Mouse (Mus musculus) midbrain, embryonic 14.5 days (tissue): Measurements from ENCODE around the gene 2410137M14Rik. TPM values are rescaled to one million over a fixed set of nuclear protein-coding genes. Genes with fewer than 3 reads are reported as not detected.
A peak's percentile ranks its signal among the peaks of the same experiment; 100 is the strongest.
"Not testable (repeated sequence)": the region's sequence is repeated elsewhere in the genome, so short reads cannot be mapped to it uniquely, and the experiment has no call there.

Experiments used
- ATAC-seq: fragments of 200-750 bp; cut with Nextera tagmentation; 2 replicates; pipeline ENCODE4 v1.8.0; 2017; ENCODE audit warnings: moderate number of reproducible peaks, moderate library complexity; ENCODE audit not compliant: low FRiP score, low TSS enrichment
- DNase-seq: peaks from one replicate; pipeline ENCODE4 v3.0.0-alpha.2; 2015
- H3K27ac ChIP-seq: fragments of 300-500 bp; sonication (generic); replicated peaks from 2 replicates; pipeline ENCODE4 v1.5.1; 2014; ENCODE audit warnings: mild to moderate bottlenecking, low read depth, low read length, moderate library complexity
- H3K27me3 ChIP-seq: fragments of 300-500 bp; sonication (generic); 2 replicates; pipeline ENCODE4 v1.6.1; 2014; ENCODE audit warnings: low read length, control low read depth, mixed read lengths; ENCODE audit not compliant: control insufficient read depth, insufficient read depth
- H3K36me3 ChIP-seq: fragments of 300-500 bp; sonication (generic); 2 replicates; pipeline ENCODE4 v1.6.1; 2014; ENCODE audit warnings: low read length, control low read depth; ENCODE audit not compliant: control insufficient read depth, insufficient read depth
- H3K4me1 ChIP-seq: fragments of 300-500 bp; sonication (generic); 2 replicates; pipeline ENCODE4 v1.6.1; 2014; ENCODE audit warnings: mild to moderate bottlenecking, antibody characterized with exemption, low read length, control low read depth; ENCODE audit not compliant: control insufficient read depth, insufficient read depth
- H3K4me2 ChIP-seq: fragments of 300-500 bp; sonication (generic); 2 replicates; pipeline ENCODE4 v1.6.1; 2014; ENCODE audit warnings: mild to moderate bottlenecking, low read length, moderate library complexity
- H3K4me3 ChIP-seq: fragments of 300-500 bp; sonication (generic); replicated peaks from 2 replicates; pipeline ENCODE4 v1.5.1; 2014; ENCODE audit warnings: low read depth, low read length
- H3K9ac ChIP-seq: fragments of 300-500 bp; sonication (generic); replicated peaks from 2 replicates; pipeline ENCODE4 v1.6.1; 2014; ENCODE audit warnings: mild to moderate bottlenecking, low read length, moderate library complexity
- H3K9me3 ChIP-seq: fragments of 300-500 bp; sonication (generic); 2 replicates; pipeline ENCODE4 v1.6.1; 2016; ENCODE audit warnings: low read length, control low read depth, mixed read lengths; ENCODE audit not compliant: control insufficient read depth
- WGBS: fragments of 180-500 bp; shearing (Covaris S2); extraction: QIAGEN DNeasy Blood & Tissue Kit; methylation state at CpG from one replicate; pipeline ENCODE4 v1.1.7; 2014; 5-methylcytosine and 5-hydroxymethylcytosine counted together
- polyA plus RNA-seq: library from polyadenylated mRNA; unstranded; fragments of >200 nt; fragmentation: Nextera tagmentation; extraction: Ambion mirVana; gene quantifications from 2 replicates; pipeline ENCODE4 v1.2.1, GENCODE M21; 2014

Gene 2410137M14Rik
- 0.32 and 0.76 TPM in 2 replicates for polyA plus RNA-seq

DNA sequence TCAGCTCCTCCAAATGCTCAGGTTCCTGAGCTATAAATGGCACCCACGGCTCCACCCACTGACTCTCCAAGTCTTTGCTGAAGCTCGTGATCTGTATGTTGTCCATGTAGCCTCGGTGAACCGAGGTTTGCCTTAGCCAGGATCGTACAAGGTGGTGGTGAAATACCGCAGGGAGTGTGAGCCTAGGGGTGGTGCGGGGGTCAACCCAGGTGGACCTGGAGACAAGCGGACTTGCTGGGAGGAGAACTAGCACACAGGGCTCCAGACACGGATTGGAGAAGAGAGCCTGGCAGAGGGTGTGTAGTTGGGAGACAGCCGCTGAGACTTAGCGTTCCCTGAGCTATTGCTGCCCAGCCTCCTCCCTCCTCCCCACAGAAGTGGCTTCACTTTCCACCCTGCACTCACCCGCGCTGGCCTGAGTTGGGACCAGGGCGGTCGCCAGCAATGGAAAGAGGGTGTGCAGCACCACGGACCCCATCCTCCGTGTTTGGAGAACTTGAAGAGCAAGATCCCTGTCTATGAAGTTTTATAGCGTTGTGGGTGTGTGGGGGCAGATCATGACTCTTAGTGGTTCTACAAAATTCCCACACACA lies at the start of gene 2410137M14Rik:
TSS of gene 2410137M14Rik (minus strand) at position 17 of the 593 bp plus-strand sequence.
- H3K4me1 ChIP-seq = no peaks in the 10 kb centered on the region
- no peak within 1 kb of the TSS for H3K27ac ChIP-seq
- H3K36me3 ChIP-seq = no peaks in the 10 kb centered on the region
- H3K9me3 ChIP-seq = no peaks in the 10 kb centered on the region
- no peak within 1 kb of the TSS for H3K4me3 ChIP-seq
- no peak within 1 kb of the TSS for H3K9ac ChIP-seq
- ATAC-seq = no peak
- H3K4me2 ChIP-seq = no peak within 1 kb of the TSS
- no peak for DNase-seq
- no peaks in the 10 kb centered on the region for H3K27me3 ChIP-seq
- 16% methylated on average over 18 of the region's 18 CpGs for WGBS

DNA sequence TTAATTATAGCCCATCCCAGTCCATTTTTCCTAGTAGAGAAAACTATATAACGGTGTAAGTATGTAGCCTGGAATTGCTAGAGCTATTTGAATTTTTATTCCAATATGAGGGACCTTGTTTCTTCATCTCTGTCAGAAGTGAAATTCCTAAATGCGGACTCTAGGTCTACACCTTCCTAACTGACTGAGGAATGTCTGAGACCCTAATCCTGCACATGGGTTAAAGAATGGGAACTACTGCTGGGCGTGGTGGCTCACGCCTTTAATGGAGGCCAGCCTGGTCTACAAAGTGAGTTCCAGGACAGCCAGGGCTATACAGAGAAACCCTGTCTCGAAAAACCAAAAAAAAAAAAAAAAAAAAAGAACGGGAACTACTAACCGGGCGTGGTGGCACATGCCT lies 48.1 kb upstream of the 2410137M14Rik start:
- WGBS = 65% methylated on average over 8 of the region's 8 CpGs
- no peaks in the 10 kb centered on the region for H3K27me3 ChIP-seq
- no peak for DNase-seq
- H3K9ac ChIP-seq = peak overlapping the region; percentile 61
- ATAC-seq = peak; percentile 6
- no peaks in the 10 kb centered on the region for H3K9me3 ChIP-seq
- H3K36me3 ChIP-seq = no peaks in the 10 kb centered on the region
- H3K4me1 ChIP-seq = 0 out of 2 replicates have a peak, but pooled peaks cover 4% of the 10 kb centered on the region
- peak overlapping the region; percentile 98 for H3K27ac ChIP-seq
- peak overlapping the region; percentile 39 for H3K4me3 ChIP-seq
- H3K4me2 ChIP-seq = peak overlapping the region; percentile 58

DNA sequence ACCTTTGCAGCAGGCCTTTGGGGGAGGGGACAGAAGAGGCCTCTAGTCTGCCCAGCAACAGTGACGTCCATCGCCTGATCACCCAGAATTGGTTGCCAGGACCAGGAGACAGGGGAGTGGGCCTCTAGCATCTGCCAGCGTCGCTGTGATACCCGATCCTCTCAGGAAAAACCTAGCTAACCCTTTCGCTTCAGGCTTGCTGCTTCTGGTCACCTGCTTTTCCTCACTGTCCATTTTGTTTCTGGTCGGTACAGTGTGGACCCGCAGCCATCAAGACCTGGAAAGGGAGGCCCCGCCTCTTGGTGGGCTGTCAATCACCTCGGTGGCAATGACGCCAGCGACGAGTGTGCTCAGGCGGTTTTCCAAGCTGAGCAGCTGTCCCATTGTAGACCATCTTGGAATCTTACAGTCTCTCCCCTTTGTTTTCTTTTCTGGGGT lies 47.7 kb upstream of the 2410137M14Rik start:
- Histone ChIP-seq H3K4me1 (0 out of 2 replicates have a peak, but pooled peaks cover 4% of the 10 kb centered on the region), H3K9me3 (no peaks in the 10 kb centered on the region), H3K9ac (peak overlapping the region; percentile 61), H3K27me3 (no peaks in the 10 kb centered on the region), H3K4me3 (peak overlapping the region; percentile 39), H3K27ac (peak overlapping the region; percentile 98), H3K4me2 (peak overlapping the region; percentile 58), H3K36me3 (no peaks in the 10 kb centered on the region)
- DNase-seq = peak; percentile 99
- 0% methylated on average over 14 of the region's 14 CpGs for WGBS
- ATAC-seq = peak; percentile 98

GRCm38 (mm10) chr17:37028212-37028611 lies 47.2 kb upstream of the 2410137M14Rik start:
- WGBS = 2% methylated on average over 10 of the region's 10 CpGs
- peak; percentile 24; the same call in 1 of the 2 replicates for ATAC-seq
- H3K4me3 ChIP-seq = peak overlapping the region; percentile 39
- H3K4me1 ChIP-seq = 0 out of 2 replicates have a peak, but pooled peaks cover 4% of the 10 kb centered on the region
- peak overlapping the region; percentile 58 for H3K4me2 ChIP-seq
- peak overlapping the region; percentile 98 for H3K27ac ChIP-seq
- DNase-seq = no peak
- H3K9me3 ChIP-seq = no peaks in the 10 kb centered on the region
- peak overlapping the region; percentile 61 for H3K9ac ChIP-seq
- no peaks in the 10 kb centered on the region for H3K27me3 ChIP-seq
- no peaks in the 10 kb centered on the region for H3K36me3 ChIP-seq

GRCm38 (mm10) chr17:37027486-37027885 lies 46.4 kb upstream of the 2410137M14Rik start:
- Histone ChIP-seq H3K9me3 (no peaks in the 10 kb centered on the region), H3K27ac (peak overlapping the region; percentile 98), H3K9ac (no peak overlapping the region), H3K4me1 (0 out of 2 replicates have a peak, but pooled peaks cover 4% of the 10 kb centered on the region), H3K4me3 (no peak overlapping the region), H3K4me2 (no peak overlapping the region), H3K27me3 (no peaks in the 10 kb centered on the region), H3K36me3 (no peaks in the 10 kb centered on the region)
- ATAC-seq (no peak), DNase-seq (no peak)
- WGBS = 96% methylated on average over 4 of the region's 4 CpGs

DNA sequence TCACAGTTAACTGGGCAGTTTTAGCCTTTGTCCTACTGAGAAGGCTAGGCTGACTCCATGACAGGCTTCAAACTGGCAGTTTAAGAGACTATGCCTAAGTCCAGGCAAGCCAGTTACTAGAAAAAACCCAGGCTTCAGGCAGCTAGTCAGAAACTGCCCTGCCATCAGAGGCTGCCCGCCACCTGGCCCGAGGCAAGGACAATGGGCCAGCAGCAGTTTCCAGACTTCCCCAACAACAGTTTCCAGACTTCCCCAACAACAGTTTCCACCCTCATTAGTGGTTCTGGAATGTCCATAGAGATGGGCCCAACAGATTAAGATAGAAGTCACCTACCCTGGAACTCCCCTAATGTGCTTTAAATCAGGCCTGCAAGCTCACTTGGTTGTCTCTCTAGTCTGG lies 45.4 kb upstream of the 2410137M14Rik start:
- no peak for ATAC-seq
- H3K4me1 ChIP-seq = 0 out of 2 replicates have a peak, but pooled peaks cover 4% of the 10 kb centered on the region
- H3K27me3 ChIP-seq = no peaks in the 10 kb centered on the region

GRCm38 (mm10) chr17:37022628-37023576 lies 41.9 kb upstream of the 2410137M14Rik start, which contains the start of gene Mog:
Gene Mog (minus strand): TSS chr17:37023398.
- DNase-seq (no peak), ATAC-seq (no peak)
- 71% methylated on average over 9 of the region's 9 CpGs for WGBS
- no peak within 1 kb of the TSS for H3K4me2 ChIP-seq
- H3K36me3 ChIP-seq = no peaks in the 10 kb centered on the region
- no peak within 1 kb of the TSS for H3K4me3 ChIP-seq
- H3K9ac ChIP-seq = no peak within 1 kb of the TSS
- H3K9me3 ChIP-seq = no peaks in the 10 kb centered on the region
- H3K27ac ChIP-seq = no peak within 1 kb of the TSS
- no peaks in the 10 kb centered on the region for H3K27me3 ChIP-seq
- H3K4me1 ChIP-seq = no peaks in the 10 kb centered on the region

More for the DNA sequence above, 45.4 kb upstream of the 2410137M14Rik start:
- no peak overlapping the region for H3K4me3 ChIP-seq
- no peaks in the 10 kb centered on the region for H3K9me3 ChIP-seq
- H3K9ac ChIP-seq = no peak overlapping the region
- WGBS = 58% methylated on average over 2 of the region's 2 CpGs
- DNase-seq = no peak
- no peaks in the 10 kb centered on the region for H3K36me3 ChIP-seq
- H3K27ac ChIP-seq = no peak overlapping the region
- H3K4me2 ChIP-seq = no peak overlapping the region

DNA sequence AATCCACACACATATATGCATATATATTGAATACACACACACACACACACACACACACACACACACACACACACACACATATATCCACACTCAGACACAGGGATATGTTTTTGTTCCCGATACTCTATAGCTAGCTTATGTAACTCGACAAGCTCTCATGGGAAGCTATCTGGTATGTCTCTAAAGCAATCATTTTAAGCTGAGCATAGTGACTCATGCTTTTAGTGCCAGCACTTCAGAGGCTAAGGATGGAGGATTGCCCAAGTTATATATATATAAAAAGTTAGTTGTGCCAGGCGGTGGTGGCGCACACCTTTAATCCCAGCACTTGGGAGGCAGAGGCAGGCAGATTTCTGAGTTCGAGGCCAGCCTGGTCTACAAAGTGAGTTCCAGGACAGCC lies 38.2 kb upstream of the 2410137M14Rik start:
- WGBS = 94% methylated on average over 5 of the region's 5 CpGs
- not testable (repeated sequence) for H3K4me2 ChIP-seq, H3K27ac ChIP-seq, H3K4me1 ChIP-seq, H3K27me3 ChIP-seq, ATAC-seq, H3K4me3 ChIP-seq, DNase-seq, H3K9me3 ChIP-seq, H3K36me3 ChIP-seq, H3K9ac ChIP-seq
